Mouse (Mus musculus) hindbrain, embryonic 10.5 days (tissue): ENCODE results near the gene Atp2a1. TPM values are rescaled to one million over a fixed set of nuclear protein-coding genes. Genes with fewer than 3 reads are reported as not detected.

Experiments
- DNase-seq: peaks from one replicate; pipeline ENCODE4 v3.0.0-alpha.2; 2017; ENCODE audit warnings: low spot score
- H3K27ac ChIP-seq: fragments of 300-500 bp; sonication (generic); 2 replicates; pipeline ENCODE4 v1.5.1; 2016; ENCODE audit warnings: mild to moderate bottlenecking, moderate library complexity
- H3K27me3 ChIP-seq: fragments of 300-500 bp; sonication (generic); 2 replicates; pipeline ENCODE4 v1.6.1; 2016; ENCODE audit warnings: mild to moderate bottlenecking; ENCODE audit not compliant: poor library complexity, insufficient read depth, severe bottlenecking
- H3K36me3 ChIP-seq: fragments of 300-500 bp; sonication (generic); 2 replicates; pipeline ENCODE4 v1.6.1; 2016; ENCODE audit warnings: mild to moderate bottlenecking, moderate library complexity
- H3K4me1 ChIP-seq: fragments of 300-500 bp; sonication (generic); replicated peaks from 2 replicates; pipeline ENCODE4 v1.6.1; 2016; ENCODE audit warnings: mild to moderate bottlenecking
- H3K4me3 ChIP-seq: fragments of 300-500 bp; sonication (generic); 2 replicates; pipeline ENCODE4 v1.5.1; 2016; ENCODE audit warnings: mild to moderate bottlenecking, moderate library complexity
- H3K9me3 ChIP-seq: fragments of 300-500 bp; sonication (generic); 2 replicates; pipeline ENCODE4 v1.6.1; 2016; ENCODE audit warnings: mild to moderate bottlenecking, moderate library complexity
- WGBS: fragments of 180-500 bp; shearing (Covaris S2); methylation state at CpG from one replicate; pipeline ENCODE4 v1.1.7; 2016; 5-methylcytosine and 5-hydroxymethylcytosine counted together
- polyA plus RNA-seq: library from polyadenylated mRNA; unstranded; fragments of >200 nt; fragmentation: Nextera tagmentation; extraction: Ambion mirVana; gene quantifications from 2 replicates; pipeline ENCODE4 v1.2.1, GENCODE M21; 2016

Atp2a1 gene
- polyA plus RNA-seq, result 1.1 and 3.0 TPM in 2 replicates

DNA sequence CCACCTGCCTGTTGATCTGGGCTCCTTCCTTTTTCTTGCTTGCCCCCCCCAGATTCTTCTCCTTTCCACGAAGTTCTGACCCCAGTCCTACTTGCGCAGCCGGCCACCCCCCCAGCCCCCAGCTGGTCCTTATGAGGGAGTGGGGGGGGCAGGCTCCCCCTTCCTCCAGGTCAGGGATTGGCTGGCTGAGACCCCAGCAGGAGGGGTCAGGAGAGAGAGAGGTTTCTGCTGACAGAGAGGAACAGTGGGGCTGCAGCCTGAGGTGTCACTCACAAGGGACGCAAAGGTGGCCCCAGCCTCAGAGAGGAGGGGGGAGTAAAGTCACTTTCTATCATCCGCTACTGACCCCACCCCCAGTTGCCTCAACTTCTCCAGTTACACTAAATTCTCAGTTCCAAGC, at the start of gene Atp2a1:
Gene Atp2a1 (minus strand): TSS at position 105 of the 400 bp plus-strand sequence.
- peaks cover 27% of the 10 kb centered on the region for H3K36me3 ChIP-seq
- no peak within 1 kb of the TSS for H3K4me3 ChIP-seq
- H3K27me3 ChIP-seq, result peaks cover 6% of the 10 kb centered on the region; the same call in 1 of the 2 replicates
- H3K9me3 ChIP-seq, result no peaks in the 10 kb centered on the region
- DNase-seq, result no peak
- WGBS, result 41% methylated on average over 5 of the region's 5 CpGs
- H3K4me1 ChIP-seq, result peaks cover 65% of the 10 kb centered on the region
- no peak within 1 kb of the TSS; the same call in 1 of the 2 replicates for H3K27ac ChIP-seq

GRCm38 (mm10) chr7:126511287-126511686, 48.4 kb upstream of the Atp2a1 start:
- no peak overlapping the region for H3K27ac ChIP-seq
- H3K9me3 ChIP-seq, result no peaks in the 10 kb centered on the region
- no peaks in the 10 kb centered on the region for H3K4me1 ChIP-seq
- H3K36me3 ChIP-seq, result no peaks in the 10 kb centered on the region
- 87% methylated on average over 3 of the region's 3 CpGs for WGBS
- H3K4me3 ChIP-seq, result no peak overlapping the region
- H3K27me3 ChIP-seq, result no peaks in the 10 kb centered on the region
- DNase-seq, result no peak

DNA sequence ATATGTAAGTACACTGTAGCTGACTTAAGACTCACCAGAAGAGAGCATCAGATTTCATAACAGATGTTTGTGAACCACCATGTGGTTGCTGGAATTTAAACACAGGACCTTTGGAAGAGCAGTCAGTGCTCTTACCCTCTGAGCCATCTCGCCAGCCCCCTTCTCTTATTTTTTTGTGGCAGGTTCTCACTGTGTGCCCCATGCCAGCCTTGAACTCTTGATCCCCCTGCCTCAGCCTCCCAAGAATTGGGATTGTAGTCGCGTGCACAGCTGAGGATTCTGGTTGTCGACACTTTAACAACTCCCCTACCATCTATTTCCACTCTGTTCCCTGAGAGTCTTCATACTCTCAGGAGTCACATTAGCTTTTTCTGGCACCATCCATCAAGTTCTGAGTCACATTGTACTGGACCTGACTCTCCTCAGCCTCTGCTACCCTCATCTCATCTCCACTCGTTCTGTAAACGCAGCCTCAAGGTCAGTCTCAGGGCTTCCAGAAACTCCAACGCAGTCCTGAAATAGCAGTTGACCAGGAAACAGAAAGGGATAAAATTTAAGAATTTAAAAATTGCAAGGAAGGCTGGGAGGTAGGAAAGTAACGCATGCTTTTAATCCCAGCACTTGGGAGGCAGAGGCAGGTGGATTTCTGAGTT, 44.3 kb upstream of the Atp2a1 start:
- Histone ChIP-seq H3K4me1 (peaks cover 5% of the 10 kb centered on the region), H3K4me3 (no peak overlapping the region), H3K36me3 (no peaks in the 10 kb centered on the region), H3K27me3 (no peaks in the 10 kb centered on the region), H3K9me3 (no peaks in the 10 kb centered on the region), H3K27ac (no peak overlapping the region)
- 91% methylated on average over 8 of the region's 8 CpGs for WGBS
- DNase-seq, result no peak

GRCm38 (mm10) chr7:126504913-126505312, 42.0 kb upstream of the Atp2a1 start:
- Histone ChIP-seq H3K36me3 (peaks cover 15% of the 10 kb centered on the region), H3K27ac (no peak overlapping the region), H3K27me3 (no peaks in the 10 kb centered on the region), H3K4me3 (no peak overlapping the region), H3K9me3 (no peaks in the 10 kb centered on the region), H3K4me1 (peaks cover 12% of the 10 kb centered on the region)
- DNase-seq, result no peak
- 91% methylated on average over 2 of the region's 2 CpGs for WGBS

GRCm38 (mm10) chr7:126503273-126503878, 40.5 kb upstream of the Atp2a1 start, which contains the start of gene Atxn2l:
TSS of gene Atxn2l (minus strand) at chr7:126503437.
- no peaks in the 10 kb centered on the region for H3K9me3 ChIP-seq
- H3K4me1 ChIP-seq, result peaks cover 12% of the 10 kb centered on the region
- under 1% methylated on average over 72 of the region's 72 CpGs for WGBS
- H3K27me3 ChIP-seq, result no peaks in the 10 kb centered on the region
- H3K27ac ChIP-seq, result peak within 1 kb of the TSS; percentile 100
- peak within 1 kb of the TSS; percentile 98 for H3K4me3 ChIP-seq
- H3K36me3 ChIP-seq, result peaks cover 30% of the 10 kb centered on the region
- peak; percentile 99 for DNase-seq

DNA sequence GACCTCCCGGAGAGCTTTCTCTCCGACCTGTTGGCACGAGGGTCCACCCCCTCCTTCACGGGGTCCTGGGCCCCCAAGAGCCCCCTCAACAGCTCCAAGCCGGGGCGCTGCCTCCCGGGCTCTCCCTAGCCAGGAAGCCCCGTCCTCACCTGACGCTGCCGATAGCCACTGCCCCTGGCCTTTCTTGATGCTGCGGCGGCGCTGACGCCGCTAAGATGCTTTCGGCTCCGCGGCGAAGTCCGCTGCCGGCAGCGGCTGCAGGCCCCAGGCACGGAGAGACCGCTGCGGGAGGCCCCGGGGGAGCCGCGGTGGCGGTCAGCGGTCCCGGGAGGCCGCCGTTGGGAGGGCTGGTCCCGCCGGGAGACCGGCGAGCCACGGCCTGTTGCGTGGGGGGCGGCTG, 39.8 kb upstream of the Atp2a1 start:
- Histone ChIP-seq H3K9me3 (no peaks in the 10 kb centered on the region), H3K4me1 (peaks cover 12% of the 10 kb centered on the region), H3K4me3 (peak overlapping the region; percentile 98), H3K27me3 (no peaks in the 10 kb centered on the region), H3K27ac (peak overlapping the region; percentile 100), H3K36me3 (peaks cover 36% of the 10 kb centered on the region)
- DNase-seq, result no peak
- WGBS, result under 1% methylated on average over 40 of the region's 40 CpGs

DNA sequence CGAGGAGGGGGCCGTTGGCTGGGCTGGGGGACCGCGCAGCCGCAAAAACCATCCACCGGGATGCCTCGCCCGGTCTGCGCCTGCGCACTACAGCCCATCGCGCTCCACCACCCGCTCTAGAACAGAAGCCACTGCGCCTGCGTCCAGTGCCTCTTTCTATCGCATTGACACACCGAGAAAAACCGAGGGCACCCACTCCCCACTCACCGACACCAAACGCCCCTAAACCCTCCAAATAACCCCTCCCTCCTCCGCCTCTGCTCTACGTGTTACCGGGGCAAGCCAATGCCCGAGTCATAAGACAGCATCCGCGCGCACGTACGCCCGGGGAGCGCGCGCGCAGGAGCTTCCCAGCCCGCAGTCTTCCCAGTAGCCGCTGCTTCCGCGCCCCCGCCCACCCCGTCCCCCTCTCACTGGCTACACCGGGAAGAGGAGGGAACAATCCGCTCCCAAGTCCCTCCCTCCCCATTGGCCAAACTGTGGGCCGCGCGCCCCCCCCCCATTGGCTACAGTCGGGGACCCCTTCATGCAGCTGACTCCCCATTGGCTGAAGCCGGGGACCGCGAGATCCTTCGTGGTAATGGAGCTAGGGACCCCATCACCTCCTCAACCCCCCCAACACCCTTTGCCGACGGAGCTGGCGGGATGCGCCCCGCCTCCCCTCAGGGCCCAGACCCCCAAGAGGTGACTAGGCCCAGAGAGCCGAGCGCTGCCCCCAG, 39.3 kb upstream of the Atp2a1 start:
- WGBS, result under 1% methylated on average over 57 of the region's 57 CpGs
- no peaks in the 10 kb centered on the region for H3K9me3 ChIP-seq
- peak; percentile 98 for DNase-seq
- H3K27me3 ChIP-seq, result no peaks in the 10 kb centered on the region
- peaks cover 42% of the 10 kb centered on the region for H3K36me3 ChIP-seq
- H3K27ac ChIP-seq, result peak overlapping the region; percentile 100
- H3K4me3 ChIP-seq, result peak overlapping the region; percentile 98
- peaks cover 12% of the 10 kb centered on the region for H3K4me1 ChIP-seq

DNA sequence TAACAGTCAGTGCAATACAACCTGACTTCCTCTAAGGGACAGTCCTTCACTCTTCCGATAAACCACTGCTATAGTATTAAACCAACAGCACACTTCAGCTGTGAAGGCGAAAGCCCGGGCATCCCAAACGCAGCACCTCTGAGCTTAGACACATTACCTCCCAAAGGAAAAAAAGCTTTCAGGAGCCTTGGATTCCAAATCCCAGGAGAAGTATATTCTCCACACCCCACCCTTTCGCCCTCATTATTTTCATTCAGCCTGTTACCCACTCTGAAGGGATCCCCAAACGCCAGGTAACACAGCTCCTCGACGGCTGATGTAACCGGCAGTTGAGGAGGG, 38.7 kb upstream of the Atp2a1 start:
- DNase-seq, result no peak
- H3K4me1 ChIP-seq, result peaks cover 12% of the 10 kb centered on the region
- H3K27me3 ChIP-seq, result no peaks in the 10 kb centered on the region
- peak overlapping the region; percentile 98 for H3K4me3 ChIP-seq
- H3K9me3 ChIP-seq, result no peaks in the 10 kb centered on the region
- WGBS, result 6% methylated on average over 9 of the region's 9 CpGs
- peak overlapping the region; percentile 100 for H3K27ac ChIP-seq
- peaks cover 47% of the 10 kb centered on the region for H3K36me3 ChIP-seq

DNA sequence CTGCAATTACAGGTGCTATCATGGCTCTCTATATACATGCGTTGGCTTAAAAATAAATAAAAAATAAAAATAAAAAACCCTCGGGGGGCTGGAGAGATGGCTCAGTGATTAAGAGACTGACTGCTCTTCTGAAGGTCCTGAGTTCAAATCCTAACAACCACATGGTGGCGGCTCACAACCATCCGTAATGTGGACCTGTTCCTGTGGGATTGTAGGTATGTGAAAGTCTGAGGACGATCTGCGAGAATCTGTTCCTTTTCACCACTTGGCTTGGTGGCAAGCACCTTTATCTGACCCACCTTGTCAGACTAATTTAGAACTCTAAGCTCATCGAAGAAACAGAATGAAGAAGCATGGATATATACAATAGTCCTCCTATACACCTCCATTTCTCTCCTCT, 36.5 kb upstream of the Atp2a1 start:
- no peak overlapping the region for H3K27ac ChIP-seq
- no peaks in the 10 kb centered on the region for H3K27me3 ChIP-seq
- peaks cover 12% of the 10 kb centered on the region for H3K4me1 ChIP-seq
- no peaks in the 10 kb centered on the region for H3K9me3 ChIP-seq
- H3K4me3 ChIP-seq, result no peak overlapping the region
- H3K36me3 ChIP-seq, result peaks cover 70% of the 10 kb centered on the region
- no peak for DNase-seq
- 97% methylated on average over 7 of the region's 7 CpGs for WGBS

DNA sequence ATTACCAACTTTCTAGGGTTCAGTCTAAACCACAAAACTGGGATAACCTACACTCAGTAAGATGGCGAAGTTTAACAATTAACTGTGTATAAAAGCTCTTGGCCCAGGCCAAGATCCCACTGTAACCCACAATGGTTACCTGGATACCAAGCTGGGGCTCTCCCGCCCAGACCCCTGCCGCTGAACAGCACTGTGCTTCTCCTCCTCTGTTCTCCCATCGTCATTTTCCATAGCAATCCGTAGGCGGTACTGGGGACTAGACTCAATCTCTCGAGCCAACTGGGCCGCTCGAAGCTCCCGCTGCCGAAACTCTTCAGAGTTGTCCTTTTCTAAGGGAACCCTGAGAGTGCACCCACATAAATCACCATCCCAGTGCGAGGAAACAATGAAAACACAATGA, 35.1 kb upstream of the Atp2a1 start:
- Histone ChIP-seq H3K27ac (no peak overlapping the region), H3K4me3 (no peak overlapping the region), H3K4me1 (peaks cover 6% of the 10 kb centered on the region), H3K36me3 (peaks cover 84% of the 10 kb centered on the region), H3K27me3 (no peaks in the 10 kb centered on the region), H3K9me3 (no peaks in the 10 kb centered on the region)
- WGBS, result 96% methylated on average over 12 of the region's 12 CpGs
- no peak for DNase-seq

DNA sequence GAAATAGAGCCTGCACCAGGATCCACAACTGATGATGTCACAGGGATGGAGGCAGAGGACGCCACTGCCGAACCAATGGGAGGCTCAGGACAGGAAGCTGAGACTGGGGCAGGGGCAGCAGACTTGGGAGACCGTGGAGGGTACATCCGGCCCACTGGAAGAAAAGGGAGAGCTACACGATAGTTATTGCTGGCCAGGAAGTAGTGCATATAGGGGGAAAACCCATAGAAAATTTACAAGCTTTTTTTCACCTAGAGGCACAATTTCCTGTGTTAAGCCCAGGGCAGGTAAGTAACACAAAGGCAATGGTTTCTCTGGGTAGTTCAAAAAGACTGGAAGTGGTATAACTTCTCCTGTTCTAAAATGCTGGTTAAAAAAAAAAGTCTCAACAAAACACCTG, 33.6 kb upstream of the Atp2a1 start:
- WGBS, result 91% methylated on average over 5 of the region's 5 CpGs
- Histone ChIP-seq H3K27ac (no peak overlapping the region), H3K27me3 (no peaks in the 10 kb centered on the region), H3K4me1 (peaks cover 15% of the 10 kb centered on the region), H3K36me3 (peaks cover 99% of the 10 kb centered on the region), H3K9me3 (no peaks in the 10 kb centered on the region), H3K4me3 (no peak overlapping the region)
- DNase-seq, result no peak

GRCm38 (mm10) chr7:126494120-126494519, 31.2 kb upstream of the Atp2a1 start:
- no peak overlapping the region for H3K27ac ChIP-seq
- WGBS, result 94% methylated on average over 6 of the region's 6 CpGs
- H3K9me3 ChIP-seq, result no peaks in the 10 kb centered on the region
- no peak overlapping the region for H3K4me3 ChIP-seq
- H3K27me3 ChIP-seq, result no peaks in the 10 kb centered on the region
- DNase-seq, result no peak
- H3K36me3 ChIP-seq, result peaks cover 99% of the 10 kb centered on the region
- 0 out of 2 replicates have a peak, but pooled peaks cover 9% of the 10 kb centered on the region for H3K4me1 ChIP-seq

GRCm38 (mm10) chr7:126491973-126492372, 29.1 kb upstream of the Atp2a1 start:
- no peaks in the 10 kb centered on the region for H3K9me3 ChIP-seq
- no peaks in the 10 kb centered on the region for H3K27me3 ChIP-seq
- H3K27ac ChIP-seq, result no peak overlapping the region; the same call in 1 of the 2 replicates
- no peak for DNase-seq
- H3K4me1 ChIP-seq, result peaks cover 21% of the 10 kb centered on the region
- peaks cover 86% of the 10 kb centered on the region for H3K36me3 ChIP-seq
- 0 out of 2 replicates have a peak overlapping the region, but pooled peaks have one; percentile 11 for H3K4me3 ChIP-seq
- WGBS, result 57% methylated on average over 11 of the region's 11 CpGs
